Mouse (Mus musculus) left cerebral cortex, adult 18-20 months (tissue): ENCODE data around the gene Tstd3. TPM values are rescaled to one million over a fixed set of nuclear protein-coding genes. Genes with fewer than 3 reads are reported as not detected.

Experiments
- DNase-seq, 2 experiments: peaks; one replicate each; pipeline ENCODE4 v3.0.0; 2021 to 2022; ENCODE audit warnings: low spot score in 2 of 2, mixed read lengths in 1 of 2
- long read RNA-seq, 2 experiments: library from polyadenylated mRNA; stranded (forward); transcript quantifications; one replicate each; pipeline ENCODE4 v2.0.0; 2021
- total RNA-seq, 2 experiments: library from RNA; stranded (reverse); gene quantifications; 2 replicates each; pipeline ENCODE4 v1.2.3; 2021

The Tstd3 gene
- 10 to 100 TPM; 23.1 to 25.1 TPM for total RNA-seq
- long read RNA-seq, experiment 1, transcript Tstd3-201 (4 exons, 1,588 nt) = major isoform, 40 of 43 reads
- long read RNA-seq, experiment 1, partial matches to known transcripts = 0 of 43 reads
- long read RNA-seq, experiment 1, other reads (novel, unspliced or antisense) = 3 of 43 reads
- long read RNA-seq, experiment 2, transcript Tstd3-201 (4 exons, 1,588 nt) = major isoform, 34 of 36 reads
- long read RNA-seq, experiment 2, partial matches to known transcripts = 0 of 36 reads
- long read RNA-seq, experiment 2, other reads (novel, unspliced or antisense) = 2 of 36 reads

- peak; percentile 84 to 89 for DNase-seq
Observed at GRCm38 (mm10) chr4:21766863-21767304, at the start of gene Tstd3, which contains the start of gene Usp45. Gene Tstd3, minus strand, starts transcription at chr4:21767212. Gene Usp45, plus strand, starts transcription at chr4:21767156.

- peak; percentile 21 to 26 for DNase-seq
Observed at GRCm38 (mm10) chr4:21814029-21814428, 47.0 kb upstream of the Tstd3 start.

- no peak for DNase-seq
Observed at GRCm38 (mm10) chr4:21812635-21813034, 45.6 kb upstream of the Tstd3 start.

GRCm38 (mm10) chr4:21810608-21811007 is 43.6 kb upstream of the Tstd3 start:
- DNase-seq = no peak

- no peak for DNase-seq
Observed at GRCm38 (mm10) chr4:21807204-21807603, 40.2 kb upstream of the Tstd3 start.

GRCm38 (mm10) chr4:21801620-21802019 is 34.6 kb upstream of the Tstd3 start:
- DNase-seq = no peak

- DNase-seq = no peak
Observed at GRCm38 (mm10) chr4:21801013-21801412, 34.0 kb upstream of the Tstd3 start.

GRCm38 (mm10) chr4:21793631-21794030 is 26.6 kb upstream of the Tstd3 start:
- no peak for DNase-seq

GRCm38 (mm10) chr4:21789836-21790235 is 22.8 kb upstream of the Tstd3 start:
- no peak for DNase-seq

- DNase-seq = no peak
Observed at GRCm38 (mm10) chr4:21788903-21789302, 21.9 kb upstream of the Tstd3 start.

- DNase-seq = no peak
Observed at GRCm38 (mm10) chr4:21786268-21786667, 19.3 kb upstream of the Tstd3 start.

GRCm38 (mm10) chr4:21780816-21781726 is 14.1 kb upstream of the Tstd3 start:
- no peak for DNase-seq

- DNase-seq = no peak
Observed at GRCm38 (mm10) chr4:21776946-21777265, 9.9 kb upstream of the Tstd3 start.

GRCm38 (mm10) chr4:21776091-21776945 is 9.3 kb upstream of the Tstd3 start:
- DNase-seq = peak; percentile 90 to 93

- DNase-seq = no peak
Observed at GRCm38 (mm10) chr4:21772306-21772705, 5.3 kb upstream of the Tstd3 start.

GRCm38 (mm10) chr4:21771064-21771463 is 4.1 kb upstream of the Tstd3 start:
- no peak for DNase-seq

GRCm38 (mm10) chr4:21766171-21766862 is 695 bp downstream of the Tstd3 start:
- DNase-seq = no peak

- no peak for DNase-seq
Observed at GRCm38 (mm10) chr4:21763827-21764226, 3.2 kb downstream of the Tstd3 start.

- no peak for DNase-seq
Observed at GRCm38 (mm10) chr4:21761416-21762160, 5.4 kb downstream of the Tstd3 start.

- no peak for DNase-seq
Observed at GRCm38 (mm10) chr4:21758860-21759259, 8.2 kb downstream of the Tstd3 start.
